Mouse (Mus musculus) heart, embryonic 16.5 days (tissue): Measurements from ENCODE around the gene Gm26657. TPM values are rescaled to one million over a fixed set of nuclear protein-coding genes. Genes with fewer than 3 reads are reported as not detected.

ENCODE experiments used
- ATAC-seq: fragments of 200-750 bp; cut with Nextera tagmentation; replicated peaks from 2 replicates; pipeline ENCODE4 v1.8.0; 2017; ENCODE audit warnings: moderate number of reproducible peaks; ENCODE audit not compliant: insufficient read depth, low FRiP score; ENCODE audit errors: extremely low read depth
- H3K27ac ChIP-seq: fragments of 300-500 bp; sonication (generic); 2 replicates; pipeline ENCODE4 v1.5.1; 2014; ENCODE audit warnings: mild to moderate bottlenecking, low read length, control low read depth, moderate library complexity
- H3K27me3 ChIP-seq: fragments of 300-500 bp; sonication (generic); 2 replicates; pipeline ENCODE4 v1.6.1; 2014; ENCODE audit warnings: low read length, mixed read lengths; ENCODE audit not compliant: control insufficient read depth, insufficient read depth
- H3K36me3 ChIP-seq: fragments of 300-500 bp; sonication (generic); 2 replicates; pipeline ENCODE4 v1.6.1; 2014; ENCODE audit not compliant: control insufficient read depth, insufficient read depth
- H3K4me1 ChIP-seq: fragments of 300-500 bp; sonication (generic); 2 replicates; pipeline ENCODE4 v1.6.1; 2014; ENCODE audit warnings: low read length, mixed read lengths; ENCODE audit not compliant: control insufficient read depth, insufficient read depth
- H3K4me2 ChIP-seq: fragments of 300-500 bp; sonication (generic); 2 replicates; pipeline ENCODE4 v1.6.1; 2014; ENCODE audit warnings: low read depth, mild to moderate bottlenecking, control low read depth, low read length
- H3K4me3 ChIP-seq: fragments of 300-500 bp; sonication (generic); 2 replicates; pipeline ENCODE4 v1.5.1; 2014; ENCODE audit warnings: mild to moderate bottlenecking, control low read depth, low read length
- H3K9ac ChIP-seq: fragments of 300-500 bp; sonication (generic); 2 replicates; pipeline ENCODE4 v1.6.1; 2014; ENCODE audit warnings: low read length, control low read depth
- H3K9me3 ChIP-seq: fragments of 300-500 bp; sonication (generic); replicated peaks from 2 replicates; pipeline ENCODE4 v1.6.1; 2016; ENCODE audit warnings: low read length; ENCODE audit not compliant: control insufficient read depth
- WGBS: fragments of 180-500 bp; shearing (Covaris S2); extraction: QIAGEN DNeasy Blood & Tissue Kit; methylation state at CpG from one replicate; pipeline ENCODE4 v1.1.7; 2014; 5-methylcytosine and 5-hydroxymethylcytosine counted together
- polyA plus RNA-seq: library from polyadenylated mRNA; unstranded; fragments of >200 nt; fragmentation: Nextera tagmentation; extraction: Ambion mirVana; gene quantifications from 2 replicates; pipeline ENCODE4 v1.2.1, GENCODE M21; 2015

Gm26657 gene
- polyA plus RNA-seq, 1 experiment from 2014 or later, result not detected

DNA sequence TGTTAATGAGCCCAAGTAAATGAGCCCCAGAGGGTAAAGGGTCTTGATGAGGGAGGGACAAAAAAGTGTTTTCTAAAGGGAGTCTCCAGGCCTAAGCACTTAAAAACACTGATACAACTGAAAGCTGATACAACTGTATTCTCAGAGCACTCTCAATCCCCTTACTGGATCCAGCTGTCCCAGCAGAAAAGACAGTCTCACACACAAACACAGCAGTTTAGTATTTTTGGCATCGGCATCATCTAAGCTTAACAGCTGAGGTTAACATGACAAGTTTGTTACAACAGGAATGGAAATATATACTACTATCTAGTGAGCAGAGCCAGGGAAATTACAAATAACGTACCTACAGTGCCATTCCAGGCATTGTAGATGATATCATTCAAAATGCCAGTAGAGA, 6.5 kb downstream of the Gm26657 start:
- Histone ChIP-seq H3K27me3 (no peaks in the 10 kb centered on the region), H3K4me3 (no peak overlapping the region), H3K36me3 (peaks cover 27% of the 10 kb centered on the region), H3K4me1 (no peaks in the 10 kb centered on the region), H3K27ac (no peak overlapping the region), H3K9ac (no peak overlapping the region), H3K4me2 (no peak overlapping the region), H3K9me3 (no peaks in the 10 kb centered on the region)
- WGBS, result 81% methylated on average over 2 of the region's 2 CpGs
- no peak for ATAC-seq

DNA sequence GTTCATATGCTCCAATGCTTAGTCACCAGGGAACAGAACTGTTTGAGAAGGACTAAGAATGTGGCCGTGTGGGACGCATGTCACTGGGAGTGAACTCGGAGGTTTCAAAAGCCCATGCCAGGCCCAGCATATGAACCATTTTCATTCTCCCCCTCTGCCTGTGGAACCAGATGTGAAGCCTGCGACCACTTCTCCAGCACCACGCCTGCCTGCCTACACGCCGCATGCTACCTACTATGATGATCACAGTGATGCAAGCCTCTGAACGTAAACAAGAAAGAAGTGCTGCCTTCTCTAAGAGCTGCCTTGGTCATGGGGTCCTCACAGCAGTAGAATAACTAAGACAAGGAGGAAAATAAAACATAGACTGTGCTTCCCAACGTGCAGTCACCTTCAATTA, 7.6 kb downstream of the Gm26657 start:
- no peak overlapping the region for H3K4me3 ChIP-seq
- 97% methylated on average over 9 of the region's 9 CpGs for WGBS
- no peak overlapping the region for H3K27ac ChIP-seq
- no peaks in the 10 kb centered on the region for H3K4me1 ChIP-seq
- H3K9ac ChIP-seq, result no peak overlapping the region
- no peak overlapping the region for H3K4me2 ChIP-seq
- peaks cover 35% of the 10 kb centered on the region for H3K36me3 ChIP-seq
- H3K27me3 ChIP-seq, result no peaks in the 10 kb centered on the region
- ATAC-seq, result no peak
- H3K9me3 ChIP-seq, result no peaks in the 10 kb centered on the region

- H3K27ac ChIP-seq, result no peak overlapping the region
- H3K9me3 ChIP-seq, result no peaks in the 10 kb centered on the region
- H3K4me1 ChIP-seq, result no peaks in the 10 kb centered on the region
- no peak for ATAC-seq
- H3K4me3 ChIP-seq, result no peak overlapping the region
- H3K27me3 ChIP-seq, result no peaks in the 10 kb centered on the region
- WGBS, result 88% methylated on average over 5 of the region's 5 CpGs
- no peak overlapping the region for H3K9ac ChIP-seq
- H3K4me2 ChIP-seq, result no peak overlapping the region
- H3K36me3 ChIP-seq, result peaks cover 78% of the 10 kb centered on the region
Measured at GRCm38 (mm10) chr4:56756021-56756420, 16.2 kb downstream of the Gm26657 start.

DNA sequence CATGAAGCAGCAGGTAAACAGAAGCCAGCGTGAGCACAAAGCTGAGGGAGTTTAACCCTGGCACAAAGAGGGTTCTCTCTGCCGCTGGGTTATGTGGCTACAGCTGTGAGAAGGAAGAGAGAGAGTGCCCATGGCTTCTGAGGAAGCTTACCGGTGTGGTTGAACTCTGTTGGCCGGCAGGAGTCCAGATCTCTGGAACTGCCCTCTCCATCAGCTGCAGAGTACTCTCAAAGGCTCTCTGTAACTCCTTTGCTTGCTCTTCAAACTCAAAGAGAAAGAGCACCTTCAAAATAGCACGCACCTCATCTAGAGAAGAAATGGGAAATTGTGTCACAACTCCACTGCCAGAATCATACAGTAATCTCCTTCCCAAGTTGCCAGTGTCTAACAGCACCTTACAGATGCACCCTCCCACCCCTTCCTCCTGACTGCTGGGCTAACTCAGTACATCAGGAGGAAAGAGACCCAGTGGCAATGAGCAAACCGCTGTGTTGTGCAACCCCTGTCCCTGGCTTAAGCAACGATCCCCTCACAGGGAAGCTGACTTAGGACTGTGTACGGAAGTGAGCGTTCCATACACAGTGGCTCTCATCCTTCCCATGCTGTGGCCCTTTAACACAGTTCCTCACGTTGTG, 17.2 kb downstream of the Gm26657 start:
- H3K36me3 ChIP-seq, result peaks cover 69% of the 10 kb centered on the region
- H3K27ac ChIP-seq, result no peak overlapping the region
- ATAC-seq, result no peak
- H3K4me3 ChIP-seq, result no peak overlapping the region
- H3K27me3 ChIP-seq, result no peaks in the 10 kb centered on the region
- no peaks in the 10 kb centered on the region for H3K4me1 ChIP-seq
- H3K9ac ChIP-seq, result no peak overlapping the region
- WGBS, result 94% methylated on average over 10 of the region's 10 CpGs
- H3K4me2 ChIP-seq, result no peak overlapping the region
- H3K9me3 ChIP-seq, result no peaks in the 10 kb centered on the region

- Histone ChIP-seq H3K4me3 (no peak overlapping the region), H3K9me3 (no peaks in the 10 kb centered on the region), H3K36me3 (peaks cover 68% of the 10 kb centered on the region), H3K27me3 (no peaks in the 10 kb centered on the region), H3K4me2 (no peak overlapping the region), H3K27ac (no peak overlapping the region), H3K4me1 (no peaks in the 10 kb centered on the region), H3K9ac (no peak overlapping the region)
- no peak for ATAC-seq
- WGBS, result 92% methylated on average over 1 of the region's 1 CpGs
Measured at GRCm38 (mm10) chr4:56757693-56758092, 17.8 kb downstream of the Gm26657 start.

GRCm38 (mm10) chr4:56767861-56768284, 28.0 kb downstream of the Gm26657 start:
- Histone ChIP-seq H3K4me2 (no peak overlapping the region), H3K4me3 (no peak overlapping the region), H3K27ac (no peak overlapping the region; the same call in 1 of the 2 replicates), H3K36me3 (peaks cover 58% of the 10 kb centered on the region), H3K27me3 (no peaks in the 10 kb centered on the region), H3K9me3 (no peaks in the 10 kb centered on the region), H3K9ac (no peak overlapping the region), H3K4me1 (peaks cover 7% of the 10 kb centered on the region; the same call in 1 of the 2 replicates)
- WGBS, result 42% methylated on average over 5 of the region's 5 CpGs
- peak; percentile 78 for ATAC-seq

DNA sequence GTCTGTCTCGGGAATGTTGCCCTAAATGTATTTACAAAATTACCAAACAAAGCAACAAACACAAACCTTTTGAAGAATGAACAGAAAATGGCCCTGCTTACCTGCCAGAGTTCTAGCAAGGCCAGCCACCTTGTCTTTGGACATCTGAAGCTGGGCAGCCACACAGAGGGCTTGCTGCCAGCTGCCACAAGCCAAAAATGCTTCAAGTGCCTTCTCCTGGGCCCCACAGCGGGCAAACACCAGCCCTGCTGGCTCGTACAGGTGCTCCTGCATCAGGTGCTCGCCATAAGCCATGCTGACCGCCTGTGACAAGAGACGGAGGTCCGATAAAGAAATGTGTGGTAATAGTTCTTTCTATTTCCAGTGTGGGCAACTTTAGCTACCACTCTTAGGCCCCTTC, 29.0 kb downstream of the Gm26657 start:
- no peak for ATAC-seq

DNA sequence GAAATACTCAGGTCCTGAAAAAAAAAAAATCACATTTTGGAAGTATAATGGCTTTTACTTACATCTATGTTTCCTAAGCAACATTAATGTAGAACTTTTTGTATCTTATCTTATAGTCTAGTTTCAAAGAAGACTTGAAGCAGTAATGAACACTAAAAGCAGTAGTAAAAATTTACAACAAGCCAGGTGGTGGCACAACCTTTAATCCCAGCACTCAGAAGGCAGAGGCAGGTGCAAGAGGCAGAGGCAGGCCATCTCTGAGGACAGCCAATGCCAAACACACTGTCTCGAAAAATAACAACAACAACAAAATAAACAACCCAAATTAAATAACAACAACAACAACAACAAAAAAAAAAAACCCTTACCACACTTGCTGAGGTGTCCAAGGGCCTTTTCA, 31.2 kb downstream of the Gm26657 start:
- Histone ChIP-seq H3K9me3 (no peaks in the 10 kb centered on the region), H3K4me2 (no peak overlapping the region), H3K9ac (no peak overlapping the region), H3K27me3 (no peaks in the 10 kb centered on the region), H3K4me3 (no peak overlapping the region), H3K4me1 (peaks cover 7% of the 10 kb centered on the region; the same call in 1 of the 2 replicates), H3K36me3 (peaks cover 67% of the 10 kb centered on the region), H3K27ac (no peak overlapping the region)
- ATAC-seq, result no peak
- WGBS, result 55% methylated on average over 1 of the region's 1 CpGs

More for the DNA sequence above, 29.0 kb downstream of the Gm26657 start:
- no peaks in the 10 kb centered on the region for H3K27me3 ChIP-seq
- no peak overlapping the region for H3K4me3 ChIP-seq
- 68% methylated on average over 7 of the region's 7 CpGs for WGBS
- no peaks in the 10 kb centered on the region for H3K9me3 ChIP-seq
- H3K4me2 ChIP-seq, result no peak overlapping the region
- peaks cover 65% of the 10 kb centered on the region for H3K36me3 ChIP-seq
- H3K4me1 ChIP-seq, result peaks cover 7% of the 10 kb centered on the region; the same call in 1 of the 2 replicates
- H3K27ac ChIP-seq, result no peak overlapping the region
- H3K9ac ChIP-seq, result no peak overlapping the region
